ENCODE assay signal across 11 mouse cellular contexts in genomic region chr13:25186436-25187325, GRCm38 (mm10).
DNase-seq lines count a peak whose midpoint lies in the region; ATAC-seq lines count a peak whose summit lies in the region.
"Had no signal": no experiment of that assay in that cellular context is flagged by ENCODE, and none has a peak within 500 bp of the region (broad histone marks: within the 10 kb centered on the region; RNA-seq: fewer than 3 reads in every experiment).

No protein-coding gene starts in this region.

- ATAC-seq in heart, embryonic 12.5 days (ENCODE audit: insufficient number of reproducible peaks, low FRiP score): no peak
- peak; percentile 42; the same call in 1 of the 2 replicates for ATAC-seq in hindbrain, embryonic 15.5 days (ENCODE audit: low FRiP score, low read depth)
- ATAC-seq: activated CD4-positive, CD25-positive, alpha-beta regulatory T cell, adult 4 months had no signal

- H3K27me3 ChIP-seq in heart, embryonic 12.5 days (replicated peaks): no peaks in the 10 kb centered on the region
- no peaks in the 10 kb centered on the region for H3K27me3 ChIP-seq in hindbrain, embryonic 15.5 days

- H3K9me3 ChIP-seq in heart, embryonic 12.5 days (replicated peaks): no peaks in the 10 kb centered on the region
- H3K9me3 ChIP-seq in hindbrain, embryonic 15.5 days: no peaks in the 10 kb centered on the region
- H3K9me3 ChIP-seq: megakaryocyte, embryonic 14.5 days had no signal

- no peak overlapping the region for H3K9ac ChIP-seq in heart, embryonic 12.5 days
- H3K9ac ChIP-seq in hindbrain, embryonic 15.5 days: no peak overlapping the region

- no peak overlapping the region for H3K4me3 ChIP-seq in heart, embryonic 12.5 days
- H3K4me3 ChIP-seq in hindbrain, embryonic 15.5 days: no peak overlapping the region; the same call in 1 of the 2 replicates
- H3K4me3 ChIP-seq: megakaryocyte, embryonic 14.5 days had no signal

- H3K4me1 ChIP-seq in heart, embryonic 12.5 days (replicated peaks): peaks cover 4% of the 10 kb centered on the region; the same call in 1 of the 2 replicates
- peaks cover 13% of the 10 kb centered on the region for H3K4me1 ChIP-seq in hindbrain, embryonic 15.5 days (replicated peaks)
- H3K4me1 ChIP-seq: megakaryocyte, embryonic 14.5 days had no signal

- intact Hi-C loops in heart, postnatal 14 days (cut with DNase I): no loop called here
- intact Hi-C loops in left cerebral cortex, postnatal 14 days (cut with DNase I): no loop called here
- intact Hi-C loops in left cerebral cortex, postnatal 10 days (cut with DNase I): no loop called here

- WGBS in heart, embryonic 12.5 days: 37% methylated on average over 7 of the region's 7 CpGs
- WGBS in hindbrain, embryonic 15.5 days: 22% methylated on average over 7 of the region's 7 CpGs

- H3K27ac ChIP-seq in heart, embryonic 12.5 days (ENCODE audit: poor library complexity, severe bottlenecking): no peak overlapping the region
- no peak overlapping the region; the same call in 1 of the 2 replicates for H3K27ac ChIP-seq in hindbrain, embryonic 15.5 days (replicated peaks)

- DNase-seq in heart, postnatal 14 days: no peak
- peak; percentile 50 for DNase-seq in embryo, embryonic 9.5 days (ENCODE audit: extremely low spot score)
- peak; percentile 34 for DNase-seq in neural tube, embryonic 10.5 days (ENCODE audit: extremely low spot score, low spot score)
- DNase-seq in left cerebral cortex, postnatal 14 days (ENCODE audit: low spot score in 2 of 2): no peak
- DNase-seq in left cerebral cortex, postnatal 10 days (ENCODE audit: extremely low spot score in 1 of 2, low spot score in 2 of 2): no peak
- DNase-seq in spleen, adult 12 weeks (ENCODE audit: low spot score): no peak
- DNase-seq: kidney, postnatal 36 days had no signal

- H3K36me3 ChIP-seq in heart, embryonic 12.5 days: no peaks in the 10 kb centered on the region
- no peaks in the 10 kb centered on the region for H3K36me3 ChIP-seq in hindbrain, embryonic 15.5 days

- peak overlapping the region; percentile 40 for H3K4me2 ChIP-seq in heart, embryonic 12.5 days
- peak overlapping the region; percentile 42 for H3K4me2 ChIP-seq in hindbrain, embryonic 15.5 days

Comparison
In these comparisons a context has a peak if more than half of its experiments do, and no peak if none do; other contexts are left out.
1. DNase-seq: peak in embryo, embryonic 9.5 days (single experiment) and neural tube, embryonic 10.5 days (single experiment); none in heart, postnatal 14 days (0 of 2), left cerebral cortex, postnatal 14 days (0 of 2), left cerebral cortex, postnatal 10 days (0 of 2) and spleen, adult 12 weeks (single experiment).